Mouse (Mus musculus): ENCODE data around the gene Clcnkb. TPM values are rescaled to one million over a fixed set of nuclear protein-coding genes. Genes with fewer than 3 reads are reported as not detected.
A peak's percentile ranks its signal among the peaks of the same experiment; 100 is the strongest.

Clcnkb gene
- polyA plus RNA-seq, 1 experiment from 2014 or later = not detected

DNA sequence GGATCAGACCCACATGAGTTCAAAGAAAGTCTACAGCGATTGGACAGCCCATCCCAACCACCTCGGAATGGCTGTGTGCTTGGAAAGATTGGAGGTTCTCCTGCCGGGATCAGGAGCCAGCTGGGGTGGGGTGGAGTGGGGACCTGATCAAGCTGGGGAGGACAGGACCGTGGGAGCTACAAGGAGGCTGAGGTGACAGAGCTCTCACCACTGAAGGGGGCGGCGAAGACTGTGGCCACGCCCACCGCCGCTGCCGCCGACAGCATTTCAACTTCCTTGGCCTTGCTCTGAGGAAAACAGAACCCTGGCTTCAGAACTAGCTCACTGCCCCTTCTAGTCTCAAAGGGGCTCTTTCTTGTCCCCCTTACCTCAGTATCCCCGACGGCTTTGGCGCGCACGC lies 21.1 kb downstream of the Clcnkb start:
- Histone ChIP-seq H3K27ac (no peak overlapping the region), H3K4me3 (no peak overlapping the region), H3K4me2 (peak overlapping the region; percentile 42), H3K9me3 (no peaks in the 10 kb centered on the region), H3K4me1 (peaks cover 11% of the 10 kb centered on the region), H3K27me3 (peaks cover 17% of the 10 kb centered on the region), H3K36me3 (no peaks in the 10 kb centered on the region), H3K9ac (no peak overlapping the region)
- 18% methylated on average over 16 of the region's 16 CpGs for WGBS
- ATAC-seq (ENCODE audit: insufficient number of reproducible peaks, insufficient read depth, low FRiP score, low TSS enrichment, low read depth) = no peak; the same call in 1 of the 2 replicates

DNA sequence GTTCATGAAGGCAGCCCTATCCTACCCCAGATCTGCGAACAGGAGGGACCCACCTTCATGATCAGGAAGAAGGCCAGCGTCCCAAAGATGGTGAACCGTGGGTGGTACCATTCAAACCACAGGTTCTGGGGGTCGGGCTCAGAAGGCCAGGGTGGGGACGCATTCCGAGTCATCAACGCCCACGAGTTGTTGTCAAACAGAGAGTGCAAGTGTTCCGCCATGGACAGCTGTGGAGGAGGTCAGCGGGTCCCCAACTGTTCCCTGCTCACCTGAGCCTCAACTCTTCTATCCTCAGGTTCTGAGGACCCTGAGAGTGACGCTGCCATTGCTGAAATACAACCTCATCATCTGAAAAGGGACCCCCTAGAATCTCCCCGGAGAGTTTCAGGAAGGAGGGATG lies 24.5 kb downstream of the Clcnkb start:
- Histone ChIP-seq H3K9me3 (no peaks in the 10 kb centered on the region), H3K4me1 (no peaks in the 10 kb centered on the region), H3K27me3 (peaks cover 9% of the 10 kb centered on the region; the same call in 1 of the 2 replicates), H3K4me3 (no peak overlapping the region), H3K9ac (no peak overlapping the region), H3K36me3 (no peaks in the 10 kb centered on the region), H3K4me2 (no peak overlapping the region), H3K27ac (no peak overlapping the region)
- 84% methylated on average over 12 of the region's 12 CpGs for WGBS
- ATAC-seq (ENCODE audit: insufficient number of reproducible peaks, insufficient read depth, low FRiP score, low TSS enrichment, low read depth) = no peak

DNA sequence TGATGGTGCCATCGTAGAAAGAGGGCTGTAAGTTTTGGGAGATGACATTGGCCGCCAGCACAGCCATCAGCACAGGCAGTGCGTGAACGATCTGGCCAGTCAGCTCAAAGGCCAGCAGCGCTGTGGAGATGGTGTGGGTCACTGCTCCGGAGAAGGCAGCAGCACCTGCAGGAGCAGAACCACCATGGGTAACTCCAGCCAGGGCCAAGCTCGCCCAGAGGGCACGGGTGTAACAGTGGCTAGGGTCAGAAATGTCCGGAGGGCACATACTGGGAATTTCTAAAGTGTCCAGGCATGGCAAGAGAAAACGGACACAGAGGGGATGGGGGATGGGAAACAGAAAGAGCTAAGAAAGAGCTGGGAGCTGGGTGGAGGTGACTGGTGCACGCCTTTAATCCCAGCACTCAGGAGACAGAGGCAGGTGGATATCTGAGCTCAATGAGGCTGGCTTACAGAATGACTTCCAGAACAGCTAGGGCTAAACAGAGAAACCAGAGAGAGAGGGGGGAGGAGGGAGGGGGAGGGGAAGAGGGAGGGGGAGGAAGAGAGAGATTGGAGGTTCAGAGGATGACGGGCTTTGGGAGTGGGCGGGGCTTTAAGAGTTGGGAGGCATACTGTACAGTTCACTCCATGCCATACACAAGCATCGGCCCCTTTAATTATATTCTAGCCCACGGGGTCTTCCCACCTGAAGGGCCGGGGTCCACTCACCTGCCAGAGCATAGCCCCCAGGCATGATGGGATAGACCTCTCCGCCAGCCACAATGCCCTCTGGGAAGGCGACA lies 26.3 kb downstream of the Clcnkb start:
- Histone ChIP-seq H3K9me3 (no peaks in the 10 kb centered on the region), H3K27me3 (peaks cover 11% of the 10 kb centered on the region), H3K9ac (no peak overlapping the region), H3K27ac (no peak overlapping the region), H3K4me1 (0 out of 2 replicates have a peak, but pooled peaks cover under 1% of the 10 kb centered on the region), H3K4me3 (no peak overlapping the region), H3K36me3 (no peaks in the 10 kb centered on the region), H3K4me2 (no peak overlapping the region)
- ATAC-seq (ENCODE audit: insufficient number of reproducible peaks, insufficient read depth, low FRiP score, low TSS enrichment, low read depth) = no peak
- WGBS = 63% methylated on average over 18 of the region's 18 CpGs

DNA sequence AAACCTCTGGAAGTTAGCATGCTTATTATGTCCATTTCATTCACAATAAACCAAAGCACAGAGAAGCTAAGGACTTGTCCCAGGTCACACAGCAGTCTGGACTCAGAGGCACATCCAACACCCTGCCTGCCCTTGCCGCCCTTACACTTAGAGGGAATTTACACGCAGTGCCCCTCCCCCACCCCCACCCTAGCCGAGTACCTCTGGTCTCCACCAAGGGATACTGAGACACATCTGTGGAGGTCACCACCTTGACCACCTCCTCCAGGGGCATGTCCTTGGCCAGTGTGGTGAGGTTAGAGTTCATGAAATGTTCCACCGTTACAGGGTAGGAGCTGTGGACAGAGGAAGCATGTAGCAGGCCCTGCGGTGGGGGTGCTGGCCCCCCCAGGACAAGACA lies 27.9 kb downstream of the Clcnkb start:
- Histone ChIP-seq H3K4me2 (no peak overlapping the region), H3K27me3 (peaks cover 24% of the 10 kb centered on the region), H3K4me3 (no peak overlapping the region), H3K9ac (no peak overlapping the region), H3K36me3 (no peaks in the 10 kb centered on the region), H3K4me1 (peaks cover 5% of the 10 kb centered on the region; the same call in 1 of the 2 replicates), H3K27ac (no peak overlapping the region), H3K9me3 (no peaks in the 10 kb centered on the region)
- ATAC-seq (ENCODE audit: insufficient number of reproducible peaks, insufficient read depth, low FRiP score, low TSS enrichment, low read depth) = no peak
- 60% methylated on average over 5 of the region's 5 CpGs for WGBS

DNA sequence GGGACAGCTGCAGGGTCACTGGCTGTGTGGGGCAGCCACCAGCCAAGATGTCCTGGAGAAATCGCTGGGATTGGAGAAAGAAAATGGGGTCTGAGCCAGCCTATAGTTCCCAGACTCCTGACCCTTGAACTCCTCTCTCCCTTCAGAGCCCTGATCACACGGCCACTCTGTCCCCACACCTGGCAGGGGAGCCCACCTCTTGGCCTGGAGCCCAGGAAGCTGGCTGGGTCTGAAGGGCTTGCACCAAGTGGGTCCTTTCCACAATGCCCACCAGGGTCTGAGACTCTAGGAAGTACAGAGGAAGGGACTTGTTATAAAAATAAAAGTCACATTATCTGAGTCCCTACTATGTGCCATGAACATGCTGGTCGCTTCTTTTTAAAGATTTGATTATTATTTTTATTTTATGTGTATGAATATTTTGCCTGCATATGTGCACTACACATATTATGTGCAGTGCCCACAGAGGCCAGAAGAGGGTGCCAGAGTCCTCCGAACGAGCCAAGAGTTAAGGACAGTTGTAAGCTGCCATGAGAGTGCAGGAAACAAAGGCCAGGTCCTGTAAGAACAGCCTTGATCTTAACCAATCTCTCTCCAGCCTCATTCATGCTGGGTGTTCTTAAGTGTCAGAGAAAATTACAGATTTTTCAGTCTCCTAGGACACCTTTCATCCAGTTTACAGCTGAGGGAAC lies 28.6 kb downstream of the Clcnkb start:
- Histone ChIP-seq H3K27ac (no peak overlapping the region), H3K4me1 (peaks cover 12% of the 10 kb centered on the region), H3K9ac (no peak overlapping the region), H3K9me3 (no peaks in the 10 kb centered on the region), H3K36me3 (no peaks in the 10 kb centered on the region), H3K4me2 (no peak overlapping the region), H3K4me3 (no peak overlapping the region), H3K27me3 (peaks cover 31% of the 10 kb centered on the region)
- WGBS = 18% methylated on average over 5 of the region's 5 CpGs
- ATAC-seq (ENCODE audit: insufficient number of reproducible peaks, insufficient read depth, low FRiP score, low TSS enrichment, low read depth) = no peak

DNA sequence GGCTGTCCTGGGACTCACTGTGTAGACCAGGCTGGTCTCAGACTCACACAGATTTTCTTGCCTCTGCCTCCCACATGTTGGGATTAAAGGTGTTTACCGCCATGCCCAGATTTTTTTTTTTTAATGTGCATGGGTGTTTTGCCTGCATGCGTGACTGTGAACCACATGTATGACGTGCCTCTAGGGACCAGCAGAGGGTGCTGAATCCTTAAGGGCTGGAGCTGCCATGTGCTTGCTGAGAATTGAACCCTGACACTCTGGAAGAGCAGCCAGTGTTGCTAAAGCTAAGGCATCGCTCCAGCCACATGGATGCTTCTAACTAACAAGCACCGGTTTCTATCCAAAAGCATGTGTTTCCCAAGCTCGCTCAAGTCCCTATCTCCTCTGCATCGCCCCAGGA lies 29.7 kb downstream of the Clcnkb start:
- H3K4me3 ChIP-seq = no peak overlapping the region

DNA sequence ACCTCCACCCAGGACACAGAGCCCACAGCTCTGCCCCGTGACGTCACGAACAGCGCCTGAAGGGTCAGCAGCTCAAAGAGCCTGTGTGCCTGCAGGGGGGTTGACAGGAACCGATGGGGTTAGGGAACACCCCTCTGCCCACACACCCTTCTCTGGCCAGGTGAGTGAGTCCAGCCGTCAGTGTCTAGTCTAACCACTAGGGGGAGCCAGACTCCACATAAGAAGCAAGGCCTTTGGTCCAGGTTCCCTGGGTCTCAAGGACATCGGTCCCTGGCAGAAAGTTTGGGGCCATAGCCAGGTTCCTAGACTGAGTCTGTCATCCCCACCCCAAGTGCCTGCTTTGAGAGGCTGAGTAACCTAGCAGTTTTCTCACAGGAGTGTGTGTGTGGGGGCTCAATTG lies 30.5 kb downstream of the Clcnkb start:
- Histone ChIP-seq H3K4me1 (peaks cover 16% of the 10 kb centered on the region), H3K4me3 (no peak overlapping the region), H3K4me2 (no peak overlapping the region), H3K9me3 (no peaks in the 10 kb centered on the region), H3K27me3 (peaks cover 50% of the 10 kb centered on the region), H3K9ac (no peak overlapping the region), H3K36me3 (no peaks in the 10 kb centered on the region), H3K27ac (no peak overlapping the region)
- ATAC-seq (ENCODE audit: insufficient number of reproducible peaks, insufficient read depth, low FRiP score, low TSS enrichment, low read depth) = no peak
- WGBS = 2% methylated on average over 7 of the region's 7 CpGs

More for the DNA sequence above, 29.7 kb downstream of the Clcnkb start:
- no peak overlapping the region for H3K27ac ChIP-seq
- peaks cover 42% of the 10 kb centered on the region for H3K27me3 ChIP-seq
- H3K36me3 ChIP-seq = no peaks in the 10 kb centered on the region
- no peak overlapping the region for H3K4me2 ChIP-seq
- H3K9me3 ChIP-seq = no peaks in the 10 kb centered on the region
- no peak overlapping the region for H3K9ac ChIP-seq
- peaks cover 16% of the 10 kb centered on the region for H3K4me1 ChIP-seq
- WGBS = 64% methylated on average over 7 of the region's 7 CpGs
- no peak for ATAC-seq (ENCODE audit: insufficient number of reproducible peaks, insufficient read depth, low FRiP score, low TSS enrichment, low read depth)

DNA sequence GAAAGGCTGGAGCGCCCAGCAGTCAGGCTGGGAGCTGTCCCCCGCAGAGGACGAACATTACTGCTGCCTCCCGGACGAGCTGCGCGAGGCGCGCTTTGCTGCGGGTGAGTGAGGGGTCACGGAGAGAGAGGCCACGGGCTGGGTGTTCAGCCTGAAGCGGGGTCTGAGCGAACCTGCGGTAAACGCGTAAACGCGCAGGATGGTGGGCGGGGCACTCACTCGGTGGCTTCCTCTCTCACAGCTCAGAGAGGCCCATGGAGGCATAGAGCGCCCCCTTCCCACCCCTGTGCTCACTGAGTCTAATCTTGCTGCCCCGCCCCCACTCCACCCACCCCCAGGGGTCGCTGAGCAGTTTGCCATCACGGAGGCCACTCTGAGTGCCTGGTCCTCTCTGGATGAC lies 33.4 kb downstream of the Clcnkb start:
- no peaks in the 10 kb centered on the region for H3K9me3 ChIP-seq
- H3K9ac ChIP-seq = peak overlapping the region; percentile 66
- H3K4me3 ChIP-seq = peak overlapping the region; percentile 45
- peak overlapping the region; percentile 78 for H3K4me2 ChIP-seq
- H3K27me3 ChIP-seq = peaks cover 57% of the 10 kb centered on the region
- ATAC-seq (ENCODE audit: insufficient number of reproducible peaks, insufficient read depth, low FRiP score, low TSS enrichment, low read depth) = no peak
- H3K36me3 ChIP-seq = no peaks in the 10 kb centered on the region
- no peak overlapping the region for H3K27ac ChIP-seq
- under 1% methylated on average over 25 of the region's 25 CpGs for WGBS
- H3K4me1 ChIP-seq = peaks cover 16% of the 10 kb centered on the region

DNA sequence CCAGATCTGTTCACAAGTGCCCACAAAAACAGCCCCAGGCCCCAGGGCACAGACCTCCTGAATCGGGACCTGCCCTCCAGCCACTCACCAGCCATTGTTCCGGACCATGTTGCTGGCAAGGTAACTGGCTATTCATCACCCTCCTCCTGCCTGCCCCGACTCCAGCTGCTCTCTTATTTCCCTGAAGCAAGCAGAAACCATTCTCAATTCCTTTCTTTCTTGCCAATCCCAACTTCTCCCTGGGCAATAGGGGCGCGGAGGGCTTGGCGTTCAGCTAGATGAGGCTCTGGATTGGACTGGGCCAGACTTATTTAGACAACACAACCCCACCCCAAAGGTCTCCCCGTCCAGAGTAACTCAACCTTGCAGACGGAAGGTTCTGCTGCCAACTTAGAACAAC lies 36.1 kb downstream of the Clcnkb start:
- H3K9me3 ChIP-seq = no peaks in the 10 kb centered on the region
- H3K36me3 ChIP-seq = no peaks in the 10 kb centered on the region
- 63% methylated on average over 8 of the region's 8 CpGs for WGBS
- H3K4me3 ChIP-seq = no peak overlapping the region
- ATAC-seq (ENCODE audit: insufficient number of reproducible peaks, insufficient read depth, low FRiP score, low TSS enrichment, low read depth) = no peak
- no peak overlapping the region for H3K9ac ChIP-seq
- H3K4me1 ChIP-seq = peaks cover 16% of the 10 kb centered on the region
- no peak overlapping the region for H3K4me2 ChIP-seq
- H3K27me3 ChIP-seq = peaks cover 51% of the 10 kb centered on the region
- H3K27ac ChIP-seq = no peak overlapping the region

DNA sequence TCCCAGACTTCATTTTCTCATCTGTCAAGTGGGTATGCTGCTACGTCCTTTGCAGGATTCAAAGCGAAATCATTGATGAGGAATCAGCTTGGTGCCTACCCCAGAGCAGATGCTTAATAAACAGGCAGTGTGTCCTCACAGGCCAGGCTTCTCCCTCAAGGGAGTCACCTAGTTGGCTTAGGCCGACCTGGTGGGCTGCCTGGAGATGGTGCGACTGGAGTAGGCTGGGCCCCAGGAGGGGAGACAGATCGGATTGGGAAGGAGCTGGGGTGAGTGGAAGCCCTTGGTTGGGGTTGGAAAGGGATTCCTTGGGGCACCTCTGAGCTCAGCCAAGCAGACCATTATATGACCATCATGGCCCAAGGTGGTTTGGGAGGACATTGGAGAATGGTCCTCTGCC lies 43.4 kb downstream of the Clcnkb start:
- ATAC-seq (ENCODE audit: insufficient number of reproducible peaks, insufficient read depth, low FRiP score, low TSS enrichment, low read depth) = no peak
- Histone ChIP-seq H3K27ac (no peak overlapping the region), H3K4me2 (no peak overlapping the region), H3K9me3 (no peaks in the 10 kb centered on the region), H3K9ac (no peak overlapping the region), H3K27me3 (peaks cover 28% of the 10 kb centered on the region), H3K36me3 (no peaks in the 10 kb centered on the region), H3K4me3 (no peak overlapping the region), H3K4me1 (no peaks in the 10 kb centered on the region)
- 86% methylated on average over 5 of the region's 5 CpGs for WGBS

DNA sequence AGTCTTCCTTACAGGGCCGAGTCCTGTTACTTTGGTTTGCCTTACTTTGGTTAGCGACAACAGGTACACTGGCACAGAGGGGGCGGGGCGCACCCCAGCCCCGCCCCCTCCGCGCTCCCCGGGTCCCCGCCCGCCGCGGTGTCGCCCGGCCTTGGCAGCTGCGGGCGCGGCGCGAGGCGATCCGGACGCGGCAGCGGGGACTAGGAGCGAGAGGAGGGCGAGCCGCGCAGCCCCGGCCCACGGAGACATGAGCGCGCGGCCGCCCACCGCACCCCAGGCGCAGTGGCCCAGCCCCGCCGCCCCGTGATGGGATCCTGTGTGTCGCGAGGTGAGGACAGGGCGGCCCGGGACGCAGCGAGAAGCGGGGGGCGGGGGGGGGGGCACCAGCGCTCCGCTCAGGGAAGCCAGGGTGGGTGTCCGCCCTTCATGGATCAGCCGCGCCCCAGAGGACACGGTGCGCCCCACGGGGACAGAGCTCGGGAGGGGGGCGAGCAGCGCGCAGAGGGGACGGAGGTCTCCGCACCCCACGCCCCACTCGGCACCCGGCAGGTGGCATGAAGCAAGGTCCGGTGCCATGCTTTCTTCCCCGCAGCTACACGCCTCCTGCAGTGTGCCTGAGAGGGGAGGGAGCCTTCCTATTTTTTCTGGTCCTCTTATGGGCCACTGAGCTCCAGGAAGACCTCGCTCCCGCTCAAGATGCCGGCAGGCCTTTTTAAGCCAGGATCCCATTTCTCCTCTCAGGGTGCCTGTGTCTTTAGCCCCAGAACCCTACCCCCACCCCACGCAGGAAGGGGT lies 47.6 kb downstream of the Clcnkb start, which contains the start of gene Fam131c:
Gene Fam131c (plus strand): TSS at position 224 of the 795 bp plus-strand sequence.
- peaks cover 68% of the 10 kb centered on the region for H3K27me3 ChIP-seq
- no peaks in the 10 kb centered on the region for H3K36me3 ChIP-seq
- no peak; the same call in 1 of the 2 replicates for ATAC-seq (ENCODE audit: insufficient number of reproducible peaks, insufficient read depth, low FRiP score, low TSS enrichment, low read depth)
- no peaks in the 10 kb centered on the region for H3K9me3 ChIP-seq
- peak within 1 kb of the TSS; percentile 58 for H3K4me3 ChIP-seq
- peak within 1 kb of the TSS; percentile 71 for H3K9ac ChIP-seq
- H3K4me1 ChIP-seq = no peaks in the 10 kb centered on the region
- WGBS = 2% methylated on average over 62 of the region's 71 CpGs
- no peak within 1 kb of the TSS for H3K27ac ChIP-seq
- peak within 1 kb of the TSS; percentile 98 for H3K4me2 ChIP-seq

Data from embryonic facial prominence, embryonic 13.5 days (tissue).